Mouse (Mus musculus) cerebellum, adult 18-20 months (tissue): ENCODE results near the gene Ccna2.

Source experiments
- DNase-seq, 2 experiments: peaks; one replicate each; pipeline ENCODE4 v3.0.0; 2021

The Ccna2 gene

GRCm38 (mm10) chr3:36532738-36533137, 39.2 kb downstream of the Ccna2 start:
- DNase-seq, result no peak

DNA sequence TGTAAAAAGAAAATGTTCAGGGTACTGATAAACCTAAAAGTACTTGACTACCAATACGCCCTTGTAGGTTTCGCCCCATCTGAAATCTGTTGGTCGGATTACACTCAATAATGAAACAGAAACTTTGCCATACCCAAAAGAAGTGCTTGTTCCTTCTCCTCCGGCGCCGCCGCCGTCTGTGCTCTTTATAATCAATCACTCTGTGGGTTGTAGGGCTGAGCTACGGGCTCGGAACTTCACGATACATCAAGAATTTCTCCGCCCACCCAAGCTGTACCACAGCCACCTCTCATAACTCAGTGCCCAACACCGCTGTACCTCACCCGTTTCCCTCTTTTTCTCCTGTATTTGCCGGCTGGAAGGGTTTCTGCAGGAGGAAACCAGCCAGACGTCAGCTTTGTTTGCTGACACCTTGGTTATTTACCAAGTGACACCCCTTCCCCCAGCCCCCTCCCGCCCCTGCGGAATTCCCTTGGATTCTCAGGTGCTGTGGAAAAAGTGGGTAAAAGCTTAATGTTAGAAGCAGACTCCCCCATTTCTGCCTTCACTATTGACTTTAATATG, 39.9 kb downstream of the Ccna2 start:
- DNase-seq, result no peak

DNA sequence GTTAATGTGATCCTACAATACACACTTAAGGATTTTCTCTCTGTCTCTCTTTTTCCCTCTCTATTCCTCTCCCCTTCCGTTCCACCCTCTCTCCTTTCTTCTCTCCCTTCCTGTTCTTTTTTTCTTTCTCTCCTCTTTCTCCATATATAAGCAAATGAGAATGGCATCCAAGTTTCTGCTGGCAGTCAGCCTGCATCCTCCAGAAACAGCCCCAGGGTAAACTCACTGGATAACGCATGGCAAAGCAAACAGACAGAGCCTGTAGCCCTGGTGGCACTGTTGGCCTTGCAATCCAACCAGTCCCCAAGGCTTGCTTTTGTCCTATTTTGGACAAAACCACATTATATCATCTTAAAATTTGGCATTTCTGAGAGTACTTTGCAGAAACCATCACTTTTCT, 40.7 kb downstream of the Ccna2 start:
- DNase-seq, result no peak

- DNase-seq, result no peak
Observed at GRCm38 (mm10) chr3:36530781-36531180, 41.2 kb downstream of the Ccna2 start.

DNA sequence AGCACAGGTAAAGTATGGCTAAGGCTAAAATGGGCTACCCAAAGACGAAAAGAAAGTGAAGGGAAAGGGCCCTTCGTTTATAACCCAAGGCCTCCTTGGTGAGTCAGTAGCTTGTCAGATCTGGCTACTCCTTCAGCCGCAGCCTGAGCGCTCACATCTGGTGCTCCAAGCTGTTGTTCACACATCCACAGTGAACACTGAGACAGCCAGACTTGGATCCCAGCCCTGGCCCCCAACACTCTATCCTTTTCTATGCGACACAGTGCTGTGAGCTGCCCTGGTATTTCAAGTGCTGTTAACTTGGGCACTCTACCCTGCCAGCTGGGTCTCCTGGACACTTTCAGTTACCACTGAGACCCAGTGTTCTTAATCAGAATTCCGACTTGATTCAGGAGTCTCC, 41.6 kb downstream of the Ccna2 start:
- DNase-seq, result no peak

DNA sequence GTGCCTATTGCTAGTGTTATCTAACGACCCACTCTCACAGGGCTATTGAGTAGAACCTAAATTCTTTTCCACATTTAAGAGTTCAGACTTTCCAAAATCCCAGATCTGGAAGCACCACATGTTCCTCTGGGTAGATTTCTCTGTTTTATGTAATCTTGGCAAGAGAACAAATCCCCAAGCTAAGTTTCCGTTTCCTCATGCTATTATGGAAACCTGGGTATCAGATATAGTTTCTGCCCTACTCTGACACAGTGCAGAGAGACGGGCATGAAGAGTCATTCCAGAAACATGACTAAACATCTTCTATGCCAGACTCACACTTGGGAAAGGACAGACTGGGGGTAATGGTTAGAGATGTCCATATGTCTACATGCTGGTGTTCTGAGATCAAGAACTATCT, 47.5 kb downstream of the Ccna2 start:
- no peak for DNase-seq

GRCm38 (mm10) chr3:36522137-36522536, 49.8 kb downstream of the Ccna2 start:
- DNase-seq, result no peak

- DNase-seq, result no peak
Observed at GRCm38 (mm10) chr3:36521073-36522060, 50.6 kb downstream of the Ccna2 start, which contains the start of gene Gm11549. Gene Gm11549, minus strand, starts transcription at chr3:36521813.

GRCm38 (mm10) chr3:36516196-36516595, 55.8 kb downstream of the Ccna2 start:
- no peak for DNase-seq
